Mouse (Mus musculus) left cerebral cortex, postnatal 4 days (tissue): ENCODE measurements around the gene Rbm4. TPM values are rescaled to one million over a fixed set of nuclear protein-coding genes. Genes with fewer than 3 reads are reported as not detected.
A peak's percentile ranks its signal among the peaks of the same experiment; 100 is the strongest.

Source experiments
- DNase-seq: peaks from one replicate; pipeline ENCODE4 v3.0.0-alpha.2; 2022
- intact Hi-C: fragments of 180-260 bp; cut with DNase I; formaldehyde crosslinking; loops from one replicate; pipeline ENCODE4 v1.15.1; 2025
- total RNA-seq, 2 experiments: library from RNA; stranded (reverse); gene quantifications; 2 replicates each; pipeline ENCODE4 v1.2.3; 2021

Rbm4 gene
- total RNA-seq, 2 experiments from 2014 or later = 76.1 to 80.4 TPM

- intact Hi-C loops = loop anchor here (5.0 kb wide), 2 partner anchors 116 to 246 kb away; partner anchors contain the start of genes 2010003K11Rik and Rce1
- DNase-seq = peak; percentile 43
Measured at GRCm38 (mm10) chr19:4743524-4743923, 50.2 kb downstream of the Rbm4 start.

GRCm38 (mm10) chr19:4742229-4742628, 51.5 kb downstream of the Rbm4 start:
- DNase-seq = no peak
- intact Hi-C loops = loop anchor here (5.0 kb wide), 2 partner anchors 115 to 245 kb away; partner anchors contain the start of genes 2010003K11Rik and Rce1

- DNase-seq = no peak
- intact Hi-C loops = loop anchor here (5.0 kb wide), 2 partner anchors 114 to 244 kb away; partner anchors contain the start of genes 2010003K11Rik and Rce1
Measured at GRCm38 (mm10) chr19:4741482-4741881, 52.2 kb downstream of the Rbm4 start.

- intact Hi-C loops = loop anchor here (5.0 kb wide), 2 partner anchors 112 to 242 kb away; partner anchors contain the start of genes 2010003K11Rik and Rce1
- no peak for DNase-seq
Measured at GRCm38 (mm10) chr19:4739762-4740161, 53.9 kb downstream of the Rbm4 start.

GRCm38 (mm10) chr19:4739053-4739452, 54.6 kb downstream of the Rbm4 start:
- no peak for DNase-seq
- intact Hi-C loops = no loop called here

- DNase-seq = no peak
- intact Hi-C loops = no loop called here
Measured at GRCm38 (mm10) chr19:4737866-4738265, 55.8 kb downstream of the Rbm4 start.

Other genes starting within 250 kb of the Rbm4 start
- gene Lrfn4, start 178.2 kb downstream of the Rbm4 start, total RNA-seq = 10 to 100 TPM; 85.3 to 88.6 TPM
- gene Rce1, start 168.3 kb downstream of the Rbm4 start, total RNA-seq = 10 to 100 TPM; 26.4 to 27.5 TPM
- 1 to 10 TPM; 3.7 to 4.5 TPM for gene Gm960, start 95.2 kb downstream of the Rbm4 start, total RNA-seq
- gene Sptbn2, start 82.7 kb downstream of the Rbm4 start, total RNA-seq = 100 to 1,000 TPM; 319 to 320 TPM
- gene Rbm4b, start 37.4 kb downstream of the Rbm4 start, total RNA-seq = 10 to 100 TPM; 32.5 to 35.2 TPM
- gene Gm21992, start 17.7 kb upstream of the Rbm4 start, total RNA-seq = 10 to 100 TPM; 18.2 to 37.9 TPM
- gene Rbm14, start 17.7 kb upstream of the Rbm4 start, total RNA-seq = 10 to 100 TPM; 65.9 to 73.9 TPM
- 10 to 100 TPM; 38.1 to 41.0 TPM for gene Ccs, start 45.4 kb upstream of the Rbm4 start, total RNA-seq
- 1 to 10 TPM; 1.7 to 2.0 TPM for gene Ccdc87, start 45.5 kb upstream of the Rbm4 start, total RNA-seq
- gene Ctsf, start 61.2 kb upstream of the Rbm4 start, total RNA-seq = 10 to 100 TPM; 66.9 to 70.3 TPM
- gene Actn3, start 84.0 kb upstream of the Rbm4 start, total RNA-seq = 1 to 10 TPM; 2.5 to 3.4 TPM
- gene Zdhhc24, start 84.8 kb upstream of the Rbm4 start, total RNA-seq = 10 to 100 TPM; 17.7 to 21.0 TPM
- 10 to 100 TPM; 27.4 to 35.8 TPM for gene Bbs1, start 112.7 kb upstream of the Rbm4 start, total RNA-seq
- 10 to 100 TPM; 72.5 to 80.8 TPM for gene Dpp3, start 134.4 kb upstream of the Rbm4 start, total RNA-seq
- gene Peli3, start 149.2 kb upstream of the Rbm4 start, total RNA-seq = 10 to 100 TPM; 19.5 to 20.1 TPM
- gene Mrpl11, start 168.2 kb upstream of the Rbm4 start, total RNA-seq = 10 to 100 TPM; 68.5 to 73.6 TPM
- 1 to 10 TPM; 5.5 to 6.8 TPM for gene Npas4, start 196.4 kb upstream of the Rbm4 start, total RNA-seq
- gene Slc29a2, start 230.0 kb upstream of the Rbm4 start, total RNA-seq = 10 to 100 TPM; 29.5 to 32.1 TPM
- gene B4gat1, start 244.9 kb upstream of the Rbm4 start, total RNA-seq = 10 to 100 TPM; 64.1 to 76.4 TPM
- gene AC124502.3, start 245.0 kb upstream of the Rbm4 start, total RNA-seq = 1 to 10 TPM; 5.3 to 5.5 TPM
- 10 to 100 TPM; 14.5 to 15.5 TPM for gene Brms1, start 247.5 kb upstream of the Rbm4 start, total RNA-seq